Comparison of ENCODE assay signal across 11 mouse cellular contexts in the genomic region with DNA sequence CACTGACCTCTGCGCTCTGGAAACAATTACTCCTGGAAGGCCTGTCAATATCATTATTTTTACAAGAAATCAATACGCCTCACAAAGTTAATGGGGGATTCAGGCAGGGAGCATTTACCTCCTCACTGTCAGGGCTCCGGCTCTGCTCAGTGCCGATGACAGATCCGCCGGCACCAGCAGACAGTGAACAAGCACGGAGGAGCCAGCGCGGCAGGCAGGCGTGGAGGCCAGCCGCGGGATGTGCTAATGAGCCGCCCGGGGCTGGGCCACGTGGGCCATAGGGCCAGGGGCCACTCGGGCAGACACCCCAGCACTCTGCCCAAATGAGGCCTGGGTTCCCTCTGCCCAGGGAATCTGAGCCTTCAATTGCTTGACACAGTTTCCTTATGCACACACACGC. TPM values are rescaled to one million over a fixed set of nuclear protein-coding genes. Genes with fewer than 3 reads are reported as not detected.
DNase-seq lines count a peak whose midpoint lies in the region; ATAC-seq lines count a peak whose summit lies in the region.
"Had no signal": no experiment of that assay in that cellular context is flagged by ENCODE, and none has a peak within 500 bp of the region (broad histone marks: within the 10 kb centered on the region; RNA-seq: fewer than 3 reads in every experiment).

No protein-coding gene starts in this region.

- 15% methylated on average over 17 of the region's 17 CpGs for WGBS in heart, embryonic 15.5 days
- 10% methylated on average over 17 of the region's 17 CpGs for WGBS in hindbrain, embryonic 14.5 days
- 9% methylated on average over 17 of the region's 17 CpGs for WGBS in midbrain, embryonic 16.5 days
- WGBS in intestine, embryonic 16.5 days: 23% methylated on average over 17 of the region's 17 CpGs

- H3K36me3 ChIP-seq in heart, embryonic 15.5 days: no peaks in the 10 kb centered on the region
- no peaks in the 10 kb centered on the region for H3K36me3 ChIP-seq in hindbrain, embryonic 14.5 days (replicated peaks; ENCODE audit: control insufficient read depth, insufficient read depth)
- H3K36me3 ChIP-seq in midbrain, embryonic 16.5 days (ENCODE audit: control insufficient read depth, insufficient read depth, low read length): no peaks in the 10 kb centered on the region
- no peaks in the 10 kb centered on the region for H3K36me3 ChIP-seq in intestine, embryonic 16.5 days (ENCODE audit: control insufficient read depth, insufficient read depth, low read length)

- no peak; the same call in 1 of the 2 replicates for ATAC-seq in heart, embryonic 15.5 days (replicated peaks; ENCODE audit: insufficient number of reproducible peaks, insufficient read depth, low FRiP score, low read depth)
- no peak for ATAC-seq in hindbrain, embryonic 14.5 days (ENCODE audit: low FRiP score)
- ATAC-seq in midbrain, embryonic 16.5 days: peak; percentile 22; the same call in 1 of the 2 replicates
- ATAC-seq in intestine, embryonic 16.5 days: no peak

- H3K9me3 ChIP-seq in heart, embryonic 15.5 days (replicated peaks): no peaks in the 10 kb centered on the region
- H3K9me3 ChIP-seq in hindbrain, embryonic 14.5 days (ENCODE audit: control insufficient read depth, low read length): no peaks in the 10 kb centered on the region
- H3K9me3 ChIP-seq in midbrain, embryonic 16.5 days (replicated peaks; ENCODE audit: control insufficient read depth, low read length, poor library complexity, severe bottlenecking): no peaks in the 10 kb centered on the region
- no peaks in the 10 kb centered on the region for H3K9me3 ChIP-seq in intestine, embryonic 16.5 days (ENCODE audit: control insufficient read depth, low read length)

- H3K4me2 ChIP-seq in heart, embryonic 15.5 days: peak overlapping the region; percentile 38
- H3K4me2 ChIP-seq in hindbrain, embryonic 14.5 days (replicated peaks): peak overlapping the region; percentile 50
- peak overlapping the region; percentile 46 for H3K4me2 ChIP-seq in midbrain, embryonic 16.5 days (ENCODE audit: low read length)
- H3K4me2 ChIP-seq in intestine, embryonic 16.5 days (ENCODE audit: low read depth, low read length): no peak overlapping the region
- H3K4me2 ChIP-seq: lung, embryonic 14.5 days had no signal

- no peak overlapping the region for H3K4me3 ChIP-seq in heart, embryonic 15.5 days
- 0 out of 2 replicates have a peak overlapping the region, but pooled peaks have one; percentile 1 for H3K4me3 ChIP-seq in hindbrain, embryonic 14.5 days (replicated peaks; ENCODE audit: low read length)
- H3K4me3 ChIP-seq in midbrain, embryonic 16.5 days (ENCODE audit: low read depth, low read length): 0 out of 2 replicates have a peak overlapping the region, but pooled peaks have one; percentile 7
- no peak overlapping the region for H3K4me3 ChIP-seq in intestine, embryonic 16.5 days (ENCODE audit: low read length)

- DNase-seq in heart, postnatal 4 days: no peak
- DNase-seq in embryo, embryonic 11 days: peak; percentile 71
- no peak for DNase-seq in hindbrain, embryonic 14.5 days (ENCODE audit: low spot score)
- DNase-seq in cerebellum, adult 9-11 months: no peak
- no peak for DNase-seq in right cerebral cortex, adult 18-20 months
- DNase-seq: adrenal gland, adult 2 months; cerebellum, adult 18-20 months; lung, embryonic 14.5 days had no signal

- H3K9ac ChIP-seq in heart, embryonic 15.5 days: no peak overlapping the region
- H3K9ac ChIP-seq in hindbrain, embryonic 14.5 days: peak overlapping the region; percentile 51
- H3K9ac ChIP-seq in midbrain, embryonic 16.5 days (ENCODE audit: low read depth, low read length): peak overlapping the region; percentile 43
- H3K9ac ChIP-seq in intestine, embryonic 16.5 days (ENCODE audit: low read depth, low read length): no peak overlapping the region
- H3K9ac ChIP-seq: lung, embryonic 14.5 days had no signal

- H3K27me3 ChIP-seq in heart, embryonic 15.5 days: peaks cover 30% of the 10 kb centered on the region
- no peaks in the 10 kb centered on the region for H3K27me3 ChIP-seq in hindbrain, embryonic 14.5 days (ENCODE audit: control insufficient read depth, insufficient read depth, low read length)
- H3K27me3 ChIP-seq in midbrain, embryonic 16.5 days (ENCODE audit: control insufficient read depth, insufficient read depth, low read depth, low read length): no peaks in the 10 kb centered on the region
- H3K27me3 ChIP-seq in intestine, embryonic 16.5 days (replicated peaks; ENCODE audit: control insufficient read depth, insufficient read depth, low read length): no peaks in the 10 kb centered on the region

- peaks cover 9% of the 10 kb centered on the region for H3K4me1 ChIP-seq in heart, embryonic 15.5 days (replicated peaks)
- peaks cover 73% of the 10 kb centered on the region for H3K4me1 ChIP-seq in hindbrain, embryonic 14.5 days (replicated peaks; ENCODE audit: control insufficient read depth, insufficient read depth, low read length)
- peaks cover 43% of the 10 kb centered on the region for H3K4me1 ChIP-seq in midbrain, embryonic 16.5 days (ENCODE audit: control insufficient read depth, insufficient read depth, low read length)
- H3K4me1 ChIP-seq in intestine, embryonic 16.5 days (ENCODE audit: control insufficient read depth, insufficient read depth, low read length): no peaks in the 10 kb centered on the region

- no peak overlapping the region for H3K27ac ChIP-seq in heart, embryonic 15.5 days
- H3K27ac ChIP-seq in hindbrain, embryonic 14.5 days: peak overlapping the region; percentile 68
- peak overlapping the region; percentile 48; the same call in 1 of the 2 replicates for H3K27ac ChIP-seq in midbrain, embryonic 16.5 days (ENCODE audit: low read length)
- no peak overlapping the region for H3K27ac ChIP-seq in intestine, embryonic 16.5 days (ENCODE audit: low read length)

RNA-seq across cellular contexts. Expression of a gene that starts 47.7 kb away (rescaled TPM):
- polyA plus RNA-seq in heart, embryonic 15.5 days (2015; fragmentation: Nextera tagmentation; extraction: Ambion mirVana): 1.2 and 1.3 TPM in 2 replicates
- 10 to 100 TPM; 18.7 to 20.1 TPM for total RNA-seq in heart, postnatal 4 days (2021)
- polyA plus RNA-seq in hindbrain, embryonic 14.5 days (2014; fragmentation: Nextera tagmentation; extraction: Ambion mirVana): 26.9 and 32.8 TPM in 2 replicates
- 8.8 and 9.0 TPM in 2 replicates for polyA plus RNA-seq in midbrain, embryonic 16.5 days (2015; fragmentation: Nextera tagmentation; extraction: Ambion mirVana)
- 0.22 and 0.43 TPM in 2 replicates for polyA plus RNA-seq in intestine, embryonic 16.5 days (2015; fragmentation: Nextera tagmentation; extraction: Ambion mirVana)

Comparison
In these comparisons a context has a peak if more than half of its experiments do, and no peak if none do; other contexts are left out.
1. H3K27ac ChIP-seq: peak in hindbrain, embryonic 14.5 days (single experiment) and midbrain, embryonic 16.5 days (single experiment); none in heart, embryonic 15.5 days (single experiment) and intestine, embryonic 16.5 days (single experiment).
2. H3K4me3 ChIP-seq: peak in hindbrain, embryonic 14.5 days (single experiment) and midbrain, embryonic 16.5 days (single experiment); none in heart, embryonic 15.5 days (single experiment) and intestine, embryonic 16.5 days (single experiment).
3. H3K9ac ChIP-seq: peak in hindbrain, embryonic 14.5 days (single experiment) and midbrain, embryonic 16.5 days (single experiment); none in heart, embryonic 15.5 days (single experiment) and intestine, embryonic 16.5 days (single experiment).